Mouse (Mus musculus): ENCODE measurements at regions not wholly inside any gene's neighbourhood (a gene's known extent, or its start where the extent isn't known, plus 50 kb on each side); places are given as distances from the start of the nearest gene placed in this dataset.

DNA sequence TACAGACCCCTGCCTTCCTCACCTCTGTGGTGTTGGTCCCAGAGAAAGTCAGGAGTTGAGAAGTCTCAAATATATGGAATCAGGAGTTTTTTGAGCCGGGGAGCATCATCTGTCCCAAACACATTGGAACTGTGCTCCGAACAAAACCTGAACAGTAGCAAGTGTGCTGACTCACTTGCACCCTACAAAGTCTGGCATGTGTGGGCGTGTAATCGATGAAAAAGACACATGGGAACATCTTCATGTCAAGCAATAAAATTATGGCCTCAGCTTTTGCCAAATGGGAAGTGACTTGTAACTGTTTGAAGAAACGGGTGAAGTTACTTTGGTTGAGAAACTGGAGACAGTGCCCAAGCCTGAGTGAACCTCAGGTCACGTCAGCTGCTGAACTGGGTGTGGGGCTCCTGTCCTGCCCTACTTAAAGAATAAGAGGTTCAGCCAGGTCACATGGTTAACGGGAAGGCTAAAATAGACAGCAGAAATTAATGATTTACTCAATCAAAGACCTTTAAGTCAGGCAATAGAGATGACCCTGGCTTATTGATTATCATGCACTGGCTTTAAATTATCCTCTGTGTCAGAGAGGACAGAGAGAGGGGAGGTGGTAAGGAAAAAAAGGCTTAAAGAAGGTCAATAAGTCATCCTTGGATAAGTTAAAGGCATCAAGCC lies 80.6 kb upstream of the Sel1l start:
- ATAC-seq (ENCODE audit: insufficient number of reproducible peaks, insufficient read depth, low FRiP score, low read depth), result no peak
- no peak overlapping the region for H3K9ac ChIP-seq (ENCODE audit: low read length)
- no peak overlapping the region for H3K4me2 ChIP-seq (ENCODE audit: low read length)
- no peaks in the 10 kb centered on the region for H3K36me3 ChIP-seq (ENCODE audit: control insufficient read depth, insufficient read depth, low read length)
- H3K4me3 ChIP-seq (ENCODE audit: control insufficient read depth in 1 of 2, insufficient read depth in 1 of 2, low read depth in 1 of 2, low read length in 2 of 2), result no peak overlapping the region
- no peak overlapping the region for H3K27ac ChIP-seq (replicated peaks in 1 of 2; ENCODE audit: control insufficient read depth in 1 of 2, insufficient read depth in 1 of 2, low read depth in 2 of 2, low read length in 2 of 2)
- H3K27me3 ChIP-seq (ENCODE audit: control insufficient read depth, insufficient read depth, low read length), result no peaks in the 10 kb centered on the region
- no peaks in the 10 kb centered on the region for H3K9me3 ChIP-seq (ENCODE audit: control insufficient read depth, low read length)
- 80% methylated on average over 7 of the region's 7 CpGs for WGBS
- no peaks in the 10 kb centered on the region for H3K4me1 ChIP-seq (ENCODE audit: control insufficient read depth in 2 of 2, insufficient read depth in 2 of 2, low read length in 2 of 2)

DNA sequence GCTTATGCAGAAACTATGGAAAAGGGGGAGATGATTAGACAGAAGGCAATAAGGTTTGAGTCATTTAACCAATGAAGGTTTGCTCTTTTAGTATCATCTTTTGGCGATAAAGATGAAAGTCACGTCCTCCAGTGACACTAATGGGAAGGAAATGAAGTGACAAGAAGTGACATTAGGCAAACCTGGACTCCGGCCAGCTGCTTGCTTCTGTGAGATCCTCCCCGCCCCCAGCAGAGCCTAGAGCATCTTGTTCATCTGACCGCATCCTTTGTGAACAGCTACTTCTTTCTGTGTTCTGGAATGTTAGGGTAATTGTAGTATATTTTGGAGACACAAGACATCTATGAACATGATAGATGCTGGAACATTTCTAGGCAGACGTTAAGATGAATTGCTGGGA lies 78.6 kb upstream of the Sel1l start:
- ATAC-seq (ENCODE audit: insufficient number of reproducible peaks, insufficient read depth, low FRiP score, low read depth), result no peak
- Histone ChIP-seq H3K4me1 (ENCODE audit: control insufficient read depth in 2 of 2, insufficient read depth in 2 of 2, low read length in 2 of 2) (no peaks in the 10 kb centered on the region), H3K9me3 (ENCODE audit: control insufficient read depth, low read length) (no peaks in the 10 kb centered on the region), H3K27me3 (ENCODE audit: control insufficient read depth, insufficient read depth, low read length) (no peaks in the 10 kb centered on the region), H3K27ac (replicated peaks in 1 of 2; ENCODE audit: control insufficient read depth in 1 of 2, insufficient read depth in 1 of 2, low read depth in 2 of 2, low read length in 2 of 2) (no peak overlapping the region), H3K36me3 (ENCODE audit: control insufficient read depth, insufficient read depth, low read length) (no peaks in the 10 kb centered on the region), H3K4me3 (ENCODE audit: control insufficient read depth in 1 of 2, insufficient read depth in 1 of 2, low read depth in 1 of 2, low read length in 2 of 2) (no peak overlapping the region), H3K4me2 (ENCODE audit: low read length) (no peak overlapping the region), H3K9ac (ENCODE audit: low read length) (no peak overlapping the region)
- WGBS, result 58% methylated on average over 6 of the region's 6 CpGs

DNA sequence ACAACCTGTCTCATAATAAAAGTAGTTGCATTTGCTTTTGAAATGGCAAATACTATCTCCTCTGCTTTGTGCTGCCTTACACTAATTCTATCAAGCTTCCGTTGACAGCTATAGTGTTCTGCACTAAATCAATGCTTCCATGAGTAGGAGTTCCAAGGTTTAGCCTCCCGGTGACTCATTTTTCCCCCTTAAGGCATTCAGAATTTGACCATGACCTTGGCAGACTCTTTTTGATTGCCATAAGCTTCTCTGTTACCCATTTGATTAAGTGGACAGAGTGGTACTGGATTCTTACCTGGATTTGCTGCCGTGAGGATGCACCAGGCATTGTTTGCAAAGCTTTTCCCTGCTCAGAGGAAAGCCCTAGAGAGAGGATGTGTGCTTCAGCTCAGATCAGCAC lies 66.5 kb upstream of the Sel1l start:
- Histone ChIP-seq H3K27me3 (ENCODE audit: control insufficient read depth, insufficient read depth, low read length) (no peaks in the 10 kb centered on the region), H3K4me2 (ENCODE audit: low read length) (no peak overlapping the region), H3K9ac (ENCODE audit: low read length) (no peak overlapping the region), H3K4me1 (ENCODE audit: control insufficient read depth in 2 of 2, insufficient read depth in 2 of 2, low read length in 2 of 2) (no peaks in the 10 kb centered on the region; a peak in 1 of 4 replicates), H3K9me3 (ENCODE audit: control insufficient read depth, low read length) (no peaks in the 10 kb centered on the region), H3K36me3 (ENCODE audit: control insufficient read depth, insufficient read depth, low read length) (no peaks in the 10 kb centered on the region), H3K4me3 (ENCODE audit: control insufficient read depth in 1 of 2, insufficient read depth in 1 of 2, low read depth in 1 of 2, low read length in 2 of 2) (no peak overlapping the region), H3K27ac (replicated peaks in 1 of 2; ENCODE audit: control insufficient read depth in 1 of 2, insufficient read depth in 1 of 2, low read depth in 2 of 2, low read length in 2 of 2) (no peak overlapping the region)
- WGBS, result 40% methylated on average over 3 of the region's 3 CpGs
- ATAC-seq (ENCODE audit: insufficient number of reproducible peaks, insufficient read depth, low FRiP score, low read depth), result no peak

DNA sequence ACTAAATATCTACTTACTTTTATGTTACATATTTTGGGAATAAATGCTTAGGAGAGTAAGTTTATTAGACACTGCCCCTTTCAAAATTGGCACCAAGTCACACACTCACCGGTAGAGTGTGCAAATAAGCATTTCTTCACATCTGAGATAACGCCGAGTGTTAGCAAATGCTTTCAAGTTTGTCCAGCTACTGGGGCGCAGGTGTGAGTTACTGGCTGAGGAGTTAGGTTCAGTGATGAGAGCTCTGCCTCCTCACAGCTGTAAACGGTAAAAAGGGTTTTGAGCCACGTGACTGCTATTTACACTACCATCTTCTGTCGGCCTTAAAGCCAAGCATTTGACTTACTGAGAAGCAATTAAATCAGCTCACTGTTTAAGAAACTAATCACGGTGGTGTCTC lies 61.6 kb upstream of the Sel1l start:
- no peak overlapping the region for H3K27ac ChIP-seq (replicated peaks in 1 of 2; ENCODE audit: control insufficient read depth in 1 of 2, insufficient read depth in 1 of 2, low read depth in 2 of 2, low read length in 2 of 2)
- WGBS, result 67% methylated on average over 8 of the region's 8 CpGs
- H3K27me3 ChIP-seq (ENCODE audit: control insufficient read depth, insufficient read depth, low read length), result no peaks in the 10 kb centered on the region
- H3K36me3 ChIP-seq (ENCODE audit: control insufficient read depth, insufficient read depth, low read length), result no peaks in the 10 kb centered on the region
- H3K4me1 ChIP-seq (ENCODE audit: control insufficient read depth in 2 of 2, insufficient read depth in 2 of 2, low read length in 2 of 2), result no peaks in the 10 kb centered on the region; a peak in 1 of 4 replicates
- no peak for ATAC-seq (ENCODE audit: insufficient number of reproducible peaks, insufficient read depth, low FRiP score, low read depth)
- H3K9me3 ChIP-seq (ENCODE audit: control insufficient read depth, low read length), result 0 out of 2 replicates have a peak, but pooled peaks cover 12% of the 10 kb centered on the region
- H3K4me2 ChIP-seq (ENCODE audit: low read length), result no peak overlapping the region
- H3K4me3 ChIP-seq (ENCODE audit: control insufficient read depth in 1 of 2, insufficient read depth in 1 of 2, low read depth in 1 of 2, low read length in 2 of 2), result no peak overlapping the region
- H3K9ac ChIP-seq (ENCODE audit: low read length), result no peak overlapping the region
